Mouse (Mus musculus) forebrain, embryonic 14.5 days (tissue): ENCODE measurements at regions not wholly inside any gene's neighbourhood (a gene's known extent, or its start where the extent isn't known, plus 50 kb on each side); places are given as distances from the start of the nearest gene placed in this dataset.

Source experiments
- ATAC-seq: fragments of 200-750 bp; cut with Nextera tagmentation; 2 replicates; pipeline ENCODE4 v1.8.0; 2017; ENCODE audit warnings: mild to moderate bottlenecking, moderate library complexity
- DNase-seq: peaks from one replicate; pipeline ENCODE4 v3.0.0-alpha.2; 2015; ENCODE audit warnings: low spot score
- H3K27ac ChIP-seq: fragments of 300-500 bp; sonication (generic); 2 replicates; pipeline ENCODE4 v1.5.1; 2014; ENCODE audit warnings: low read depth, mild to moderate bottlenecking, control low read depth, low read length, moderate library complexity
- H3K27me3 ChIP-seq: fragments of 300-500 bp; sonication (generic); replicated peaks from 2 replicates; pipeline ENCODE4 v1.6.1; 2014; ENCODE audit warnings: low read length, control low read depth, mixed read lengths; ENCODE audit not compliant: control insufficient read depth, insufficient read depth
- H3K36me3 ChIP-seq: fragments of 300-500 bp; sonication (generic); 2 replicates; pipeline ENCODE4 v1.6.1; 2014; ENCODE audit warnings: low read length, control low read depth; ENCODE audit not compliant: control insufficient read depth, insufficient read depth
- H3K4me1 ChIP-seq: fragments of 300-500 bp; sonication (generic); 2 replicates; pipeline ENCODE4 v1.6.1; 2014; ENCODE audit warnings: antibody characterized with exemption, low read length, control low read depth; ENCODE audit not compliant: control insufficient read depth, insufficient read depth
- H3K4me2 ChIP-seq: fragments of 300-500 bp; sonication (generic); 2 replicates; pipeline ENCODE4 v1.6.1; 2014; ENCODE audit warnings: mild to moderate bottlenecking, control low read depth, low read length
- H3K4me3 ChIP-seq: fragments of 300-500 bp; sonication (generic); 2 replicates; pipeline ENCODE4 v1.5.1; 2014; ENCODE audit warnings: low read depth, low read length, control low read depth
- H3K9ac ChIP-seq: fragments of 300-500 bp; sonication (generic); 2 replicates; pipeline ENCODE4 v1.6.1; 2014; ENCODE audit warnings: mild to moderate bottlenecking, low read length, control low read depth, moderate library complexity
- H3K9me3 ChIP-seq: fragments of 300-500 bp; sonication (generic); replicated peaks from 2 replicates; pipeline ENCODE4 v1.6.1; 2016; ENCODE audit warnings: low read length, control low read depth, mixed read lengths; ENCODE audit not compliant: control insufficient read depth
- WGBS: fragments of 180-500 bp; shearing (Covaris S2); extraction: QIAGEN DNeasy Blood & Tissue Kit; methylation state at CpG from one replicate; pipeline ENCODE4 v1.1.7; 2014; 5-methylcytosine and 5-hydroxymethylcytosine counted together

GRCm38 (mm10) chr13:11164130-11164529 is 803.5 kb upstream of the Chrm3 start:
- no peak overlapping the region for H3K4me3 ChIP-seq
- DNase-seq (no peak), ATAC-seq (no peak)
- no peak overlapping the region for H3K9ac ChIP-seq
- no peaks in the 10 kb centered on the region for H3K36me3 ChIP-seq
- H3K9me3 ChIP-seq, result no peaks in the 10 kb centered on the region
- H3K27me3 ChIP-seq, result no peaks in the 10 kb centered on the region
- no peak overlapping the region for H3K4me2 ChIP-seq
- 79% methylated on average over 3 of the region's 3 CpGs for WGBS
- H3K27ac ChIP-seq, result no peak overlapping the region
- H3K4me1 ChIP-seq, result no peaks in the 10 kb centered on the region

GRCm38 (mm10) chr13:11147268-11147667 is 786.6 kb upstream of the Chrm3 start:
- 70% methylated on average over 3 of the region's 3 CpGs for WGBS
- H3K4me2 ChIP-seq, result no peak overlapping the region
- no peaks in the 10 kb centered on the region for H3K9me3 ChIP-seq
- H3K9ac ChIP-seq, result no peak overlapping the region
- no peak overlapping the region for H3K27ac ChIP-seq
- no peaks in the 10 kb centered on the region for H3K27me3 ChIP-seq
- H3K4me1 ChIP-seq, result no peaks in the 10 kb centered on the region
- no peaks in the 10 kb centered on the region for H3K36me3 ChIP-seq
- no peak overlapping the region for H3K4me3 ChIP-seq
- DNase-seq, result peak; percentile 6
- ATAC-seq, result peak; percentile 42; the same call in 1 of the 2 replicates

GRCm38 (mm10) chr13:11107693-11108092 is 747.0 kb upstream of the Chrm3 start:
- H3K27me3 ChIP-seq, result no peaks in the 10 kb centered on the region
- H3K9ac ChIP-seq, result no peak overlapping the region
- no peak overlapping the region for H3K4me2 ChIP-seq
- ATAC-seq (no peak), DNase-seq (no peak)
- no peak overlapping the region for H3K27ac ChIP-seq
- H3K9me3 ChIP-seq, result no peaks in the 10 kb centered on the region
- WGBS, result 94% methylated on average over 2 of the region's 2 CpGs
- no peaks in the 10 kb centered on the region for H3K4me1 ChIP-seq
- H3K4me3 ChIP-seq, result no peak overlapping the region
- no peaks in the 10 kb centered on the region for H3K36me3 ChIP-seq

GRCm38 (mm10) chr13:11106426-11106825 is 745.8 kb upstream of the Chrm3 start:
- Histone ChIP-seq H3K4me3 (no peak overlapping the region), H3K9me3 (no peaks in the 10 kb centered on the region), H3K4me1 (no peaks in the 10 kb centered on the region), H3K27ac (no peak overlapping the region), H3K27me3 (no peaks in the 10 kb centered on the region), H3K9ac (no peak overlapping the region), H3K36me3 (no peaks in the 10 kb centered on the region), H3K4me2 (no peak overlapping the region)
- DNase-seq, result no peak
- 89% methylated on average over 4 of the region's 4 CpGs for WGBS
- ATAC-seq, result no peak

GRCm38 (mm10) chr13:11105571-11105970 is 744.9 kb upstream of the Chrm3 start:
- Histone ChIP-seq H3K4me3 (no peak overlapping the region), H3K9ac (no peak overlapping the region), H3K4me1 (no peaks in the 10 kb centered on the region), H3K27ac (no peak overlapping the region), H3K4me2 (no peak overlapping the region), H3K27me3 (no peaks in the 10 kb centered on the region), H3K36me3 (no peaks in the 10 kb centered on the region), H3K9me3 (no peaks in the 10 kb centered on the region)
- no peak for ATAC-seq
- DNase-seq, result no peak
- 83% methylated on average over 2 of the region's 2 CpGs for WGBS

GRCm38 (mm10) chr13:11099586-11099950 is 738.9 kb upstream of the Chrm3 start:
- DNase-seq (no peak), ATAC-seq (no peak)
- Histone ChIP-seq H3K4me3 (no peak overlapping the region), H3K27me3 (no peaks in the 10 kb centered on the region), H3K4me2 (no peak overlapping the region), H3K9me3 (no peaks in the 10 kb centered on the region), H3K36me3 (no peaks in the 10 kb centered on the region), H3K4me1 (no peaks in the 10 kb centered on the region), H3K27ac (no peak overlapping the region), H3K9ac (no peak overlapping the region)

- Histone ChIP-seq H3K27ac (no peak overlapping the region), H3K9me3 (no peaks in the 10 kb centered on the region), H3K4me2 (no peak overlapping the region), H3K9ac (no peak overlapping the region), H3K36me3 (no peaks in the 10 kb centered on the region), H3K27me3 (no peaks in the 10 kb centered on the region), H3K4me1 (no peaks in the 10 kb centered on the region), H3K4me3 (no peak overlapping the region)
- ATAC-seq (no peak), DNase-seq (no peak)
- 15% methylated on average over 4 of the region's 4 CpGs for WGBS
These were observed 738.4 kb upstream of the Chrm3 start for GRCm38 (mm10) chr13:11098899-11099585.

- Histone ChIP-seq H3K4me2 (no peak overlapping the region), H3K9ac (no peak overlapping the region), H3K27me3 (no peaks in the 10 kb centered on the region), H3K27ac (no peak overlapping the region), H3K36me3 (no peaks in the 10 kb centered on the region), H3K4me1 (no peaks in the 10 kb centered on the region), H3K9me3 (no peaks in the 10 kb centered on the region), H3K4me3 (no peak overlapping the region)
- ATAC-seq (no peak), DNase-seq (no peak)
- 68% methylated on average over 2 of the region's 2 CpGs for WGBS
These were observed 732.3 kb upstream of the Chrm3 start for GRCm38 (mm10) chr13:11092911-11093310.
